Mouse (Mus musculus): Measurements from ENCODE around the gene Tubb5. TPM values are rescaled to one million over a fixed set of nuclear protein-coding genes. Genes with fewer than 3 reads are reported as not detected.
A peak's percentile ranks its signal among the peaks of the same experiment; 100 is the strongest.
"Not testable (repeated sequence)": the region's sequence is repeated elsewhere in the genome, so short reads cannot be mapped to it uniquely, and the experiment has no call there.

Tubb5 gene
- total RNA-seq, 4 experiments from 2014 or later: 339 to 357 (median 343) TPM

GRCm38 (mm10) chr17:35861198-35861857 is 23.2 kb upstream of the Tubb5 start, which contains the start of gene Nrm:
TSS of gene Nrm (plus strand) at chr17:35861318.
- DNase-seq (ENCODE audit: low spot score in 2 of 2): peak; percentile 76 to 81

DNA sequence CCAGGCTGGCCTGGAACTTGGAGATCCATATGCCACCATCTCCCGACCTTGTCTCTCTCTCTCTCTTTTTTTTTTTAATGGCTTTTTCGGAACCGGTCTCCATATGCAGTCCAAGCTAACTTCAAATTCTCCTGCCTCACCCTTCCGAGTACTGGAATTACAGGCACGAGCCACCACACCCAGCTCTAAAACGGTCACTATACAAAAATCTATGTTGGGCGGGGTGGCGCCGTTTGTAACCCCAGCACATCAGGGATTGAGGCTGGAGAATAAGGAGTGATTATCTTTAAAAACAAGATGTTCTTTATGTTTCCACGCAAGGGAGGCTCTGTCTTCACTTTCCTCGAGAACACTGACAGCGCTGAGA is 22.7 kb upstream of the Tubb5 start:
- no peak for DNase-seq (ENCODE audit: low spot score in 2 of 2)

- DNase-seq (ENCODE audit: low spot score in 2 of 2): no peak
These were observed 21.7 kb upstream of the Tubb5 start for GRCm38 (mm10) chr17:35859835-35860234.

- DNase-seq (ENCODE audit: low spot score in 2 of 2): no peak
These were observed 21.3 kb upstream of the Tubb5 start for GRCm38 (mm10) chr17:35859371-35859770.

DNA sequence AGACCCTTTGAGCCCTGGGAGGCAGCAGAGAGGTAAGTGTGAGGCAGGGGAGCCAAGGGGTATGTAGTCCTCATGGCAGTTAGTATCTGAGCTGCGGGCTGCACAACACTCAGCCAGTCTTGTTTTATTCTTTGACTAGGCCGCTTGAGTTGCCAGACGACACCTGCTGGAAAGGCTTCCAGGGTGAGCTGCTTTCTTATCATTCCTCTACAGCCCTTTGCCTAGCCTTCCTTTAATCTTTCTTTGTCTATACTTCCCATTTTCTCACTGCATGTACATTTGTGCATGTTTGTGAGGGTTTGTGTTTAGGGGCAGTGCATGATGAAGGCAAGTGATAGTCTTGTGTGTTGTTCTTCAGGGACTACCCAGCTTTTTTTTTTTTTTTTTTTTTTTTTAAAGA is 12.9 kb upstream of the Tubb5 start:
- no peak for DNase-seq (ENCODE audit: low spot score in 2 of 2)

DNA sequence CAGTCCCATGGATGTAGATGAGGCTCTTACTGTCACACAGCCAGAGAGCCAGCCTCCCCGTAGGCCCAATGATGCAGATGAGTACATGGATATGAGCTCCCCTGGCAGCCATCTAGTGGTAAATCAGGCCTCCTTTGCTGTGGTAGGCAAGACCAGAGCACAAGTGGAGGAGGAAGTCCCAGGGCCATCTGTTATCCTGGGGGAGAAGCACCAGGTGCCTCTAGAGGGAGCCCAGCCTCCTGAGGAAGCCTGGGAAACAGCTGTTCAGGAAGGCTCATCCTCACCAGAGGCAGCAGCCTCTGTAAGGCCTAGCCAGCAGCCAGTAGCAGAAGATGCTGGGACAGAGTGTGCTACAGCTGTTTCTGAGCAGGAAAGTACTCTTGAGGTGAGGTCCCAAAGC is 10.0 kb upstream of the Tubb5 start:
- DNase-seq (ENCODE audit: low spot score in 2 of 2): no peak

GRCm38 (mm10) chr17:35843514-35843913 is 5.4 kb upstream of the Tubb5 start:
- no peak for DNase-seq (ENCODE audit: low spot score in 2 of 2)

- no peak for DNase-seq (ENCODE audit: low spot score in 2 of 2)
These were observed 3.9 kb upstream of the Tubb5 start for GRCm38 (mm10) chr17:35842006-35842405.

DNA sequence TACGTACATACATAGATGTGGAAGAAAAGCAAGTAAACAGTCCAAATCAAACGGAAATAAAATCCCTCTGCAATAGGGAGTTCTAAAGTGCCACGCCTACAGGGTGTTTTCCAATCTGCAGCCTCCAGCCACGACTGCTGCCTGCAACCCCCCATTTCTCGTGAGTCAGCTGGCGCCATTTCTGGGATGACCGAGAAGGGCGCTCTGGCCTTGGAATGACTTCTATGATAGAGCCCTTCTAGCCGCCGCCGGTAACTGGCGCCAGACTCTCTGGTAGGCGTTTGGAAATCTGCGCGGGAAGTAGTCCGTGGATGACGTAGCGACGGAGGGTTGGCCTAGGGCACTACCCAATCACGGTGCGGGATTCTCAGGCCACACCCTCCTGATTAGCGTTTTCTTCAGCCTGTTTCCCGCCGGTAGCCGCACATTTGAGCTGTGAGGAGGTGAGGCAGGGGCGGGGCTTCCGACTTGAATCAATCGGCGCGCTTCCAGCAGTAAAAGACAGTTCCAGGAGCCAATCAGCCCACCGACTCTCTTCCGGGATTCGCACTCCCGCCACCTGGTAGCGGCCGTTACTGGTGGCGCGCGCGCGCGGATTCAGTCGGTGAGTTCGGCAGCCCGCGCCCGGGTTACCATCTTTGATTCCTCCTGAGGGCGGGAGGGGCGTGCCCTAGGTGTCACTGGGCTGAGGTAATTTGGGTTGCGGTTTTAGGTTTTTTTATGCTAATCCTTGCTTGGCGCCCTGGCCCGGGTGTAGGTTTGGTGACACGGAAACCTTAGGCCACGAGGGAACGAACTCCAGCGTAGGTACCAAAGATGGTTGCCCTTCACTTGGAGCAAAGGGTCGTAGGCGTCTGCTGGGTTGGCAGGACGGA is 3.2 kb upstream of the Tubb5 start, which contains the start of gene Mdc1:
TSS of gene Mdc1 (plus strand) at position 440 of the 875 bp plus-strand sequence.
- peak; percentile 100 for DNase-seq (ENCODE audit: low spot score in 2 of 2)

GRCm38 (mm10) chr17:35840561-35840960 is 2.5 kb upstream of the Tubb5 start:
- DNase-seq (ENCODE audit: low spot score in 2 of 2): no peak

DNA sequence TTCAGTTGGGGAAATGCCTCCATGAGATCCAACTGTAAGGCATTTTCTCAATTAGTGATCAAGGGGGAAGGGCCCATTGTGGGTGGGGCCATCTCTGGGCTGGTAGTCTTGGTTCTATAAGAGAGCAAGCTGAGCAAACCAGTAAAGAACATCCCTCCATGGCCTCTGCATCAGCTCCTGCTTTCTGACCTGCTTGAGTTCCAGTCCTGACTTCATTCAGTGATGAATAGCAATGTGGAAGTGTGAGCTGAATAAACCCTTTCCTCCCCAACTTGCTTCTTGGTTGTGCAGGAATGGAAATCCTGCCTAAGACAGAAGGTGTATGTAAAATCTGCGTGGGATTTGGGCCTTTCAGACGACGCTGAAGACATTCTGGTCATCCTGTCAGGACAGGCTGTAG is 896 bp upstream of the Tubb5 start:
- DNase-seq (ENCODE audit: low spot score in 2 of 2): not testable (repeated sequence)

- no peak for DNase-seq (ENCODE audit: low spot score in 2 of 2)
These were observed 464 bp upstream of the Tubb5 start for GRCm38 (mm10) chr17:35838570-35838969.

GRCm38 (mm10) chr17:35837487-35837886 is 619 bp downstream of the Tubb5 start:
- no peak for DNase-seq (ENCODE audit: low spot score in 2 of 2)

DNA sequence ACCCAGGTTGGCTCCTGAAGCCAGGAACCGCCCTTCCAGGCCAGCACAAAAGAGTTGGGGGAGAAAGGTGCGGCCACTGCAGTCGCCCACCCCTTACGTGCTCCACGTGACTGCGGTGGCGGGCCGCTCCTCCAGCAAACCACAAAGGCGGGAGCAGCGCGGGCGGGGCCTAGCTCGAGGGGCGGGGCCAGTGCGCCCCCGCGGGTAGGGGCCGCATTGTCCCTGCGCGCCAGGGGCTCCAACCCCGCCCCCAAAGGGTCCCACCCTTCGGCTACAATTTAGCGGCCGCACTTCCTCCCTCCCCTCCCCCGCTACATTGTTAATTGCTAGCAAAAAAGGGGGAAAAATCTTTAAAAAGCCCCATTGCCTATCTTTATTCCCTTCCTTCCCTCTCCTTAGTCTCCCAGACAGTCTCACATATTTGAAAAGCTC is 1.1 kb downstream of the Tubb5 start:
- DNase-seq (ENCODE audit: low spot score in 2 of 2): peak in 1 of 2 experiments; percentile 72

DNA sequence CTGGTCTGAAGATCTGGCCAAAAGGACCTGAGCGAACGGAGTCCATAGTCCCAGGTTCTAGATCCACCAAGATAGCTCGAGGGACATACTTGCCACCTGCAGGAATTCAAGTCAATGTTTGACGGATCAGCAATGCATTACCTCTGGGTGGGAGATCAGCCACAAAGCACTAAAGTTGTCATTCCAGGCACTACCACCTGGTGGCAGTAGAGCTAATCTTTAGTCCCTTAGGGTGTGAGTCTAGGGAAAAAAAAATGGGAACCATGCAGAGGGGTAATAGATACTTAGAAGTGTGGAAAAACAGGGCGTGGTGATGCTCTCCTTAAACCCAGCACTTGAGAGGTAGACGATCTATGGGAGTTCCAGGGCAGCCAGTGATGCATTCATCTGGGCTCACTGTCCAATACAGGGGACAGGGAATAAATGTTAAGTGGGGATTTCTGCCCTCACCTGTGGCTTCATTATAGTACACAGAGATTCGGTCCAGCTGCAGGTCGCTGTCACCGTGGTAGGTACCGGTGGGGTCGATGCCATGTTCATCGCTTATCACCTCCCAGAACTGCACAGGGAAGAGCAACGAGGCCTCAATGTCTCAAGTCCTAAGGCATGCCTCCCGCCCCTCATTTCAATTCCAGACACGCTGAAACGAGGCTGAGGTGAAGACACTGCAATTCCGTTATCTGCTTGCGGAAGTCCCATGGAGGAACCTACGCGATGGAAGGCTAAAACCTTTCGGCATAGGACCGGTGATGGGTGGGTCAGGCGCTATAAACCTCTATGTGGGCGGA is 1.7 kb downstream of the Tubb5 start:
- DNase-seq (ENCODE audit: low spot score in 2 of 2): peak in 1 of 2 experiments; percentile 92

DNA sequence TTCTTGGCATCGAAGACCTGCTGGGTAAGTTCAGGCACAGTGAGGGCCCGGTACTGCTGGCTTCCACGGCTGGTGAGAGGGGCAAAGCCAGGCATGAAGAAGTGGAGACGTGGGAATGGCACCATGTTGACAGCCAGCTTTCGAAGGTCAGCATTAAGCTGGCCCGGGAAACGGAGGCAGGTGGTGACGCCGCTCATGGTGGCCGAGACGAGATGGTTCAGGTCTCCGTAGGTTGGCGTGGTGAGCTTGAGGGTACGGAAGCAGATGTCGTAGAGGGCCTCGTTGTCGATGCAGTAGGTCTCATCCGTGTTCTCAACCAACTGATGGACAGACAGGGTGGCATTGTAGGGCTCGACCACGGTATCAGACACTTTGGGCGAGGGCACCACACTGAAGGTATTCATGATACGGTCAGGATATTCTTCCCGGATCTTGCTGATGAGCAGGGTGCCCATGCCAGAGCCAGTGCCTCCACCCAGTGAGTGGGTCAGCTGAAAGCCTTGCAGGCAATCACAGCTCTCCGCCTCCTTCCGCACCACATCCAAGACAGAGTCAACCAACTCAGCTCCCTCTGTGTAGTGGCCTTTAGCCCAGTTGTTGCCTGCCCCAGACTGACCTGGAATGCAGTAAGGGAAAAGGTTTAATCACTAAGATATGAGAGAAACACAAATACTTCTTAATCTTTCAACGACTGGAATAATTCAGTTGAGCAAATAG is 2.5 kb downstream of the Tubb5 start:
- DNase-seq (ENCODE audit: low spot score in 2 of 2): no peak

GRCm38 (mm10) chr17:35834696-35835422 is 3.2 kb downstream of the Tubb5 start:
- DNase-seq (ENCODE audit: low spot score in 2 of 2): peak in 1 of 2 experiments; percentile 41

DNA sequence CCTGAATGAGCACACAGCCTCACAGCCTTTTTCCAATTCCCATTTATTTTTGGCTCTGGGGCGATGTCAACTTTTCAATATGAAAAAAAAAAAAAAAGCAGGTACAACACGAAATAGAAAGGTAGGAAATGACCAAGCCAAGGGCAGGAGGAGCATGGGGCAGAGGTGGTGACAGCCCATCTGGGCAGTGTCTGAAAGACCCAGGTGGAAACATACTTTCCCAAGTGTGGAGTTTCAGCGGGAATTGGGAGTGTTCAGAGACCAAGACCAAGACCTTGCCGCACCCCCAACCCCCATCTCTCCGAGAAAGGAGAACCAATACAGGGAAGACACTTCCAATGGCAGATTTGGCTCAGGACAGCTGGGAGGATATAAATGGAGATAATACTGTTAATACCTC is 4.2 kb downstream of the Tubb5 start:
- DNase-seq (ENCODE audit: low spot score in 2 of 2): no peak

DNA sequence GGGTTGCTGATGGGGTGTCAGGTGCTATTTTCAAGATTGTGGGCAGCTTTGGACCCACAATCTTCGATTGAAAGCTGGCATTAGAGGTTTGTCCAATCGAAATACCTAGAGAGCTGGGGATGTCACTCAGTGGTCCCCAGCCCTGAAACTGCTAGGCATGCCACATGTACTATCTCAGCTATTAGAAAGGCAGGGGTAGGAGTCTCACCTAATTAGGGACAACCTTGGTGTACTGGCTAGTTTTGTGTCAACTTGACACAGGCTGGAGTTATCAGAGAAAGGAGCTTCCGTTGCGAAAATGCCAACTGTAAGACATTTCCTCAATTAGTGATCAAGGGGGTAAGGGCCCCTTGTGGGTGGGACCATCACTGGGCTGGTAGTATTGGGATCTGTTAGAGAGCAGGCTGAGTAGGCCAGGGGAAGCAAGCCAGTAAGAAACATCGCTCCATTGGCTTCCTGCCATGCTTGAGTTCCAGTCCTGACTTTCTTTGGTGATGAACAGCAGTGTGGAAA is 4.8 kb downstream of the Tubb5 start:
- DNase-seq (ENCODE audit: low spot score in 2 of 2): no peak
